Mouse (Mus musculus) heart, adult 2 months (tissue): Measurements from ENCODE around the gene Pcbd2.

Experiments used
- CTCF ChIP-seq: fragments of 200-600 bp; IDR thresholded peaks from 2 replicates; pipeline ENCODE4 v1.8.1; 2022; ENCODE audit warnings: antibody characterized with exemption, mild to moderate bottlenecking, moderate library complexity
- EP300 ChIP-seq: fragments of 200-500 bp; IDR thresholded peaks from 2 replicates; pipeline ENCODE4 v1.6.1; 2011; ENCODE audit warnings: low read depth, low read length, control low read depth; ENCODE audit not compliant: insufficient read depth
- POLR2A ChIP-seq: fragments of 200-500 bp; IDR thresholded peaks from 2 replicates; pipeline ENCODE4 v1.6.1; 2011; ENCODE audit warnings: mild to moderate bottlenecking, low read depth, low read length, control low read depth; ENCODE audit not compliant: insufficient read depth

DNA sequence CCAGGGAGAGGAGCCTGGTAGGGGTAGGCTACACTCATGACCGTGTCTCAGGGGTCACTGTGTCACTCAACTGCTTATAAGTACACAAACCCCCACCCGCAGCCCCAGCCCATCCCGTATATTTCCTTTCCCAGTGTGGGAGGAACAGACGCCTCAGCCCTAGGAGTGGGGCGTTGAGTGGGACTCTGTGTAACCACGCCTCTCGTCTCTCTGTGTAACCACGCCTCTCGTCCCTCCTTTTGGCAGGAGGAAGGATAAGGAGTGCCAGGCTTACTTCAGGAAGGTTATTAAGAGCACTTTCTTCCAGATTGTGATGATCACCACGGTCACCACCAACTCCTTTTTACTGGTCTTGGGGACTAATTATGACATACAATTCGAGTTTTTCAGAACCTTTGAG lies 59.0 kb downstream of the Pcbd2 start:
- TF ChIP-seq CTCF (no peak), POLR2A (no peak), EP300 (no peak)
